Mouse (Mus musculus): ENCODE measurements around the gene Sec61a1. TPM values are rescaled to one million over a fixed set of nuclear protein-coding genes. Genes with fewer than 3 reads are reported as not detected.

The Sec61a1 gene
- polyA plus RNA-seq, 1 experiment from 2014 or later, result 168 TPM

GRCm38 (mm10) chr6:88557548-88557947 lies 38.8 kb upstream of the Sec61a1 start:
- DNase-seq (ENCODE audit: low spot score), result no peak
- 15% methylated on average over 4 of the region's 4 CpGs for whole genome bisulfite sequencing

DNA sequence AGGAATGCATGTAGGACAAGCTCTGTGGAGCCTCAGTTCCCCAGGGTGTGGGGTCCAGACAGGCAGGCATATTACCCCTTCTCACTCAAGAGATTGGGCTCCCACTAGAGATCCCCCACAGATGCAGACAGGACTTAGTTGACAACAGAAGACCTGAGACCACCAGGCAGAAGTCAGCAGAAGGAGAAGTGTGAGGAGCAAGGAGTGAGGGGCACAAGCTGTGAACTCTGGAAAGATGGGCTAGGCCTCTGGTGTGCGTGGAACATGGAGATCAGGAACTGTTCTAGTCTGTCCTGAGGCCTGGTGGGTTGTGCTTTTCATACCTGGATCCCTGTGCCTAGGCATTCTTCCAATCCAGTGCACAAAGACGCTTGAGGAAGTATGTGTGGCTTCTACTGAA lies 31.2 kb upstream of the Sec61a1 start:
- Histone ChIP-seq H3K4me1 (replicated peaks; ENCODE audit: control insufficient read depth, insufficient read depth) (no peaks in the 10 kb centered on the region), H3K36me3 (ENCODE audit: control insufficient read depth, insufficient read depth, low read length) (no peaks in the 10 kb centered on the region), H3K4me3 (ENCODE audit: low read depth, low read length) (no peak overlapping the region), H3K9ac (ENCODE audit: low read length) (no peak overlapping the region), H3K9me3 (ENCODE audit: control insufficient read depth, low read length) (no peaks in the 10 kb centered on the region), H3K27ac (replicated peaks) (no peak overlapping the region), H3K27me3 (ENCODE audit: control insufficient read depth, insufficient read depth, low read length) (no peaks in the 10 kb centered on the region), H3K4me2 (replicated peaks; ENCODE audit: low read depth) (no peak overlapping the region)
- no peak for TF ChIP-seq CTCF (IDR thresholded peaks at IDR 0.05; ENCODE audit: low read depth)
- TF ChIP-seq EP300 (optimal IDR thresholded peaks at IDR 0.05), result no peak
- DNase-seq (ENCODE audit: low spot score) (no peak), ATAC-seq (ENCODE audit: low FRiP score, low TSS enrichment) (no peak)
- WGBS, result 93% methylated on average over 2 of the region's 2 CpGs

More at GRCm38 (mm10) chr6:88557548-88557947, 38.8 kb upstream of the Sec61a1 start:
- Histone ChIP-seq H3K4me1 (replicated peaks; ENCODE audit: control insufficient read depth, insufficient read depth) (no peaks in the 10 kb centered on the region), H3K9me3 (ENCODE audit: control insufficient read depth, low read length) (no peaks in the 10 kb centered on the region), H3K4me2 (replicated peaks; ENCODE audit: low read depth) (no peak overlapping the region), H3K4me3 (ENCODE audit: low read depth, low read length) (no peak overlapping the region), H3K9ac (ENCODE audit: low read length) (no peak overlapping the region), H3K27me3 (ENCODE audit: control insufficient read depth, insufficient read depth, low read length) (no peaks in the 10 kb centered on the region), H3K36me3 (ENCODE audit: control insufficient read depth, insufficient read depth, low read length) (no peaks in the 10 kb centered on the region), H3K27ac (replicated peaks) (no peak overlapping the region)
- no peak for ATAC-seq (ENCODE audit: low FRiP score, low TSS enrichment)
- no peak for TF ChIP-seq EP300 (optimal IDR thresholded peaks at IDR 0.05)
- no peak for TF ChIP-seq CTCF (IDR thresholded peaks at IDR 0.05; ENCODE audit: low read depth)

DNA sequence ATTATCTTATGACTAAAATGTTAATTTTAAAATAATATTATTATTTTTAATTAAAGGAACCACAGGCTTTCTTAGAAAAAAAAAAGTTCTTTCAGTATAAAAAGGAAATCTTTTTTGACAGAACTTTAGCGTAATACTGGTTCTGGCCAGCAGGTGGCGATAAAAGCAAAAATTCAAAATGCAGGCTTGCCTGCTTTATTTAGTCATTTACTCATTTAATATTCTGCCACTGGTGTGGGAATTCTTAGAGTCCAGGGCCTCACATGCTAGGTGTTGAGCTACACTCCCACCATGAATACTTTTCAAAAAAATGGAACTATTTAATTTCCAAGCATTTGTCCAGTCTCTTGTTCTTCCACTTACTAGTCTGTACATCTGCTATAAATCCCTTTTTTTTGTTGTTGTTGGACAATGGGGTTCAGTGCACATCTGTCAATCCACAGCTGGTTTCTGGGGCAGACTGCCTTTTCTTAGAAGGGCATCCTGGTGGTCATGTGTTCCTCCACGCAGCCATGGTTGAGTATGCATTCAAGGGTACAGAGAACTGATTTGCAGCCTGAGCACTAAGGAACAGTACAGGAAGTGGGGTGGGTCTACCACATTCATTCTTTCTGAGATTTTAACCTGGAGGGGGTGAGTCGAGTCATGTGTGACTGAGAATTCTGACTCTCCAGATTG lies 30.6 kb upstream of the Sec61a1 start:
- no peak for ATAC-seq (ENCODE audit: low FRiP score, low TSS enrichment)
- no peak overlapping the region for H3K4me3 ChIP-seq (ENCODE audit: low read depth, low read length)
- WGBS, result 28% methylated on average over 4 of the region's 4 CpGs
- no peaks in the 10 kb centered on the region for H3K36me3 ChIP-seq (ENCODE audit: control insufficient read depth, insufficient read depth, low read length)
- H3K4me1 ChIP-seq (replicated peaks; ENCODE audit: control insufficient read depth, insufficient read depth), result no peaks in the 10 kb centered on the region
- H3K4me2 ChIP-seq (replicated peaks; ENCODE audit: low read depth), result no peak overlapping the region
- H3K9ac ChIP-seq (ENCODE audit: low read length), result no peak overlapping the region
- TF ChIP-seq EP300 (optimal IDR thresholded peaks at IDR 0.05), result no peak
- TF ChIP-seq CTCF (IDR thresholded peaks at IDR 0.05; ENCODE audit: low read depth), result peak; percentile 77
- H3K27me3 ChIP-seq (ENCODE audit: control insufficient read depth, insufficient read depth, low read length), result no peaks in the 10 kb centered on the region
- H3K9me3 ChIP-seq (ENCODE audit: control insufficient read depth, low read length), result no peaks in the 10 kb centered on the region
- peak; percentile 63 for DNase-seq (ENCODE audit: low spot score)
- no peak overlapping the region for H3K27ac ChIP-seq (replicated peaks)

DNA sequence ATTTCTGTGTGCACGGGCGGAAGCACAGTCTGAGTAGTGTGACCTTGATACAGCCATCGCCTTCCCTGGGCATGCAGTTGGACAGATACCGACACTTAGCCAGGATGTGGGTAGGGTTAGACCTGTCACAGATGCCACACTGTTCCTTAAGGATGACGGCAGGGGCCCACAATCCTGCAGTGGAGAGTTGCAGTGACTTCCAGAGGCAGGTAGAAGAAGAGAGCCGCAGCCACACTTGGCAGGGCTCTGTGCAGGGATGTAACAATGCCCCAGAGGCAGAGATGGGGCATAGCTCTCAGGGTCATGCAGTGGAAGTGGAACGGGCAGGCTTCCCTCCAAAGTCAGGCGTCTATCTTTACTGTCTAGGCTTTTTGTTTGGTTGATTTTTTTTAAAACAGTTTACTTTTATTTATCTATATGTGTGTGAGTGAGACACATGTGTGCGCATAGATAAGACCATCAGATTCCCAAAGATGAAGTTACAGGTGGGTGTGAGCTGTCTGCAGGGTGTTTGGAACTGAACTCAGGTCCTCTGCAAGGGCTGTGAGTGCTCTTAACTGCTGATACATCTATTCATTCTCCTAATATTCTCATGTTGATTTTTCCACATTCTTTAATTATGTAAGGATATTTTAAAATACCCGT lies 29.8 kb upstream of the Sec61a1 start:
- H3K4me1 ChIP-seq (replicated peaks; ENCODE audit: control insufficient read depth, insufficient read depth), result no peaks in the 10 kb centered on the region
- TF ChIP-seq EP300 (optimal IDR thresholded peaks at IDR 0.05) (no peak), CTCF (IDR thresholded peaks at IDR 0.05; ENCODE audit: low read depth) (no peak)
- no peak overlapping the region for H3K27ac ChIP-seq (replicated peaks)
- no peaks in the 10 kb centered on the region for H3K27me3 ChIP-seq (ENCODE audit: control insufficient read depth, insufficient read depth, low read length)
- H3K36me3 ChIP-seq (ENCODE audit: control insufficient read depth, insufficient read depth, low read length), result no peaks in the 10 kb centered on the region
- WGBS, result 76% methylated on average over 10 of the region's 10 CpGs
- H3K4me2 ChIP-seq (replicated peaks; ENCODE audit: low read depth), result no peak overlapping the region
- H3K9ac ChIP-seq (ENCODE audit: low read length), result no peak overlapping the region
- H3K9me3 ChIP-seq (ENCODE audit: control insufficient read depth, low read length), result no peaks in the 10 kb centered on the region
- H3K4me3 ChIP-seq (ENCODE audit: low read depth, low read length), result no peak overlapping the region
- ATAC-seq (ENCODE audit: low FRiP score, low TSS enrichment) (no peak), DNase-seq (ENCODE audit: low spot score) (no peak)

- Histone ChIP-seq H3K4me3 (ENCODE audit: low read depth, low read length) (no peak overlapping the region), H3K27me3 (ENCODE audit: control insufficient read depth, insufficient read depth, low read length) (no peaks in the 10 kb centered on the region), H3K9me3 (ENCODE audit: control insufficient read depth, low read length) (no peaks in the 10 kb centered on the region), H3K27ac (replicated peaks) (no peak overlapping the region), H3K9ac (ENCODE audit: low read length) (no peak overlapping the region), H3K36me3 (ENCODE audit: control insufficient read depth, insufficient read depth, low read length) (no peaks in the 10 kb centered on the region), H3K4me1 (replicated peaks; ENCODE audit: control insufficient read depth, insufficient read depth) (no peaks in the 10 kb centered on the region), H3K4me2 (replicated peaks; ENCODE audit: low read depth) (no peak overlapping the region)
- no peak for DNase-seq (ENCODE audit: low spot score)
- no peak for ATAC-seq (ENCODE audit: low FRiP score, low TSS enrichment)
- 37% methylated on average over 10 of the region's 10 CpGs for WGBS
- TF ChIP-seq CTCF (IDR thresholded peaks at IDR 0.05; ENCODE audit: low read depth), result no peak
- no peak for TF ChIP-seq EP300 (optimal IDR thresholded peaks at IDR 0.05)
These were observed 26.7 kb upstream of the Sec61a1 start for GRCm38 (mm10) chr6:88545397-88545790.

Data from stomach, postnatal 0 days (tissue).